Mouse (Mus musculus) 3T3-L1 (cell line): ENCODE measurements around the gene Scgb2b27.
"Not testable (repeated sequence)": the region's sequence is repeated elsewhere in the genome, so short reads cannot be mapped to it uniquely, and the experiment has no call there.

Source experiments
- DNase-seq: peaks from one replicate; pipeline ENCODE4 v3.0.0-alpha.2; 2015; ENCODE audit warnings: low read depth, low spot score

The Scgb2b27 gene

DNA sequence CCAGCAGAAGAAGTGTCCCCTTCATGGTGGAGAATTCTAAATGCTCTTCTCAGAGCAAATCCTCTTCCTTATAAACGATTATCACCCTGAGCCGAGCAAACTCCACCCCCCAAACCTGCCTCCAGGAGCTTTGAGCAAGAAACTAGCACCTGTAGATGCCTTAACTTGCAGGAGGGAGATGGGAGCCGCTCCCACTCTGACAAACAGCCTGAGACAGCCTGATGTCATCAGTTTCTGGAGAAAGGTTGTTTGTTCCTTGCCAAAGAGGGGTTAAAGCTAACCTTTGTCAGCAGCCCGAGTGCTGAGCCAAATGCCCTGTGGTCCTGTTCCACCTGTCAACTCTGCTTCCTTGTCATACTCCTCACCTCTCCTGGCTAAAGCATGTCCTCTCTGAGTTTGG is at the start of gene Scgb2b27:
Gene Scgb2b27 (minus strand): TSS at position 101 of the 400 bp plus-strand sequence.
- DNase-seq: no peak

DNA sequence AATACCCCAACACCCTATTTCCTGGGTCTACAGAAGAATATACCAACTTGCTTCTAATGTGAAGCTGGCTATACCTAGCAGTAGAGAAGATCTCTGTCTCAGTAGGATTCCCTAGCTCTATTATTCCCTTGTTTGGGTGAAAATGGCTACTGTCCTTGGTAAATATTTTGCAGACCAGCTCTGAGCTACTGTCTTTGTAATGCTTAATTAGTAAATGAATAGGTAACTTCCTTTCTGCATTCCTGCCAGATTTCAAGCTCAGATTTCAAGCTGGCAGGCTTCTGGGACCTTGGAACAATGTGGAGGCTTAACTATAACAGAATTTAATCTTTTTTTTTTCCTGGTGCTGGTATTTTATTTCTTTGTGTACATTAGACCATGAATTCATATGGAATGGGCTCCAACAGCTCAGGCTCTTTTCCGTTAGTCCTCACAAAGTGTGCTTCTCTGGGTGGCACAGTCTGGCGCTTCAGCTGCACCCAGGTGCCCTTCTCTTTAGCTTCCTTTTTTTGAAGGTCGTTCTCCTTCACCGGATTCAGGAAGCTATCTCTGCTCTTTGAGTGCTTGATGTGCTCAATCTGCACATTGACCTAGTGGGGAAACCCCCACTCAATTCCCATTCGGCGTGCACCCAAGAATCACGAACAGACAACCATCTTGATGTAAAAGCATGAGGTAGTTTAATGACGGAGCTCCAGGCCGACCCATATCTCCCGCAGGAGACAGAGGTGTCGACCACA is 22.5 kb upstream of the Scgb2b27 start:
- not testable (repeated sequence) for DNase-seq

DNA sequence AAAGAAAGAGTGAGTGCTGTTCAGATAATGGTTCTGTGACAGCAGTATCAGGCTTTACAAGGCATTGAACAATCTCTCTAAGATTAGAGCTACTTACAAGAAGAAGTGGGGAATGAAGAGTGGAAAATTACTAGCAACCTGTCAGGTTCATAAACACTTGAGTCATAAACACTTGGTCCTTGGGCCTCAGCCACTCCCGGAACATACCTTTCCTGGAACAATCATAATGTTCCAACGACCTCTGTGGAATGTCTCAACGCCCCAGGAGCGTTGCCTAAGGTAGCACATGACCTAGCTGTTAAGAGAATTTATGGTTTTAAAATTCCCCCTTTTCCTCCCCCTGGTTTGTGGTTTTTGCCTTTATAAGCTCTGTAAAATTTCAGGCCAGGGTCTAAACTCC is 20.8 kb upstream of the Scgb2b27 start:
- DNase-seq: not testable (repeated sequence)

DNA sequence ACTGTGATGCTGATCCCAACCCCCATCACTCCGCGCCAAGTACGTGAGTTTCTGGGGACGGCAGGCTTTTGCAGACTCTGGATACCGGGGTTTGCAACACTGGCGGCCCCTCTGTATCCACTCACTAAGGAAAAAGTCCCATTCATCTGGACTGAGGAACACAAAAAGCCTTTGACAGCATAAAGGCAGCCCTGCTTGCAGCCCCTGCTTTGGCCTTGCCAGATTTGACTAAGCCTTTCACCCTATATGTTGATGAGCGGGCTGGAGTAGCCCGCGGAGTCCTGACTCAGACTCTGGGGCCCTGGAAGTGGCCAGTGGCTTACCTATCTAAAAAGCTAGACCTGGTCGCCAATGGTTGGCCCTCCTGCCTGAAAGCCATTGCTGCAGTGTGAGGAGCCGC is 16.3 kb upstream of the Scgb2b27 start:
- DNase-seq: no peak

DNA sequence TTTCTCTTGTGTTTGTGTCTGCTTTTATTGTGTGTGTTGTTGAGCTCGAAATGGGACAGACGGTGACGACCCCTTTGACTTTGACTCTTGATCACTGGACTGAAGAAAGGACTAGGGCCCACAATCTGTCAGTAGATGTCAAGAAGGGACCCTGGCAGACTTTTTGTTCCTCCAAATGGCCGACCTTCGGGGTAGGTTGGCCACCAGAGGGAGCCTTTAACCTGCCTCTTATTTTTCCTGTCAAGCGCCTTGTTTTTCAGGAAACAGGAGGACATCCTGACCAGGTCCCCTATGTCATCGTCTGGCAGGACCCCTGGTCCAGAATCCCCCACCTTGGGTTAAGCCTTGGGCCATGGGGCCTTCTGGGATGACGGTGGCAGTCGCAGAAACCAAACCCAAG is 13.5 kb upstream of the Scgb2b27 start:
- DNase-seq: peak; percentile 41

DNA sequence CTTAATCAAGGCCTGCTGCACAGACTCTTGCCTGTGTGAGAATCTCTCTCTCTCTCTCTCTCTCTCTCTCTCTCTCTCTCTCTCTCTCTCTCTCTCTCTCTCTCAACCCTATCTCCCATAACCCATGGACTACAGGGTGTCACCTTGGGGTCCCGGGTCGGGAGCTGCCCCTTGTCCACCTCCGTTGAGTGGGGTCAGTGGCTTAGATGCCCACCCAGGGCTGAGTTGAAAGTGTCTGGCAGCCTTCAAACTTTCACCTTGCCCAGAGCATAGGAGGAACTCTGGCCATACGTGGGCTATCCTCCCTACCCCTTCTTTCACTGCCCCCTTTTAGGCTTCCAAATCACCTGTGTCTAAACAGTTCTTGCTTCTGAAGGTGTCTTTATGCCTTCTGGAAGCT is 11.9 kb upstream of the Scgb2b27 start:
- DNase-seq: no peak

DNA sequence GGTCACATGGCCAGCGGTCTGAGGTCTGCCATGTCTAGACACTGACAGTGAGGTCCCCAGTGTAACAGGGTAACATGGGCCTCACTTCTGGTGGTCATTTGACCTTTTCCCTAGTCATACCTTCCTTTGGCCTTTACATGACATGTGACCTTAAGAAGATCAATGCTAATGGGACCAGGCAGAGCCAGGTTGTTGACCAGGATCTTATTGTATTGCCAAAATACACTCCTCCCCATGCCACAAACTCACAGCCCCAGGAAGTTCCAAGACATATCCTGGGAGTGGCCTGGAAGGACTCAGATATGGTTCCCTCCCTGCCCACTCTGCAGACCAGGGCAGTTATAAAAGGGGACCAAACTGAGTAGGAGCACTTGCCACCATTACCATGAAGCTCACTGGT is 7.4 kb upstream of the Scgb2b27 start, which contains the start of gene Scgb1b27:
Gene Scgb1b27 (plus strand): TSS at position 301 of the 400 bp plus-strand sequence.
- not testable (repeated sequence) for DNase-seq

DNA sequence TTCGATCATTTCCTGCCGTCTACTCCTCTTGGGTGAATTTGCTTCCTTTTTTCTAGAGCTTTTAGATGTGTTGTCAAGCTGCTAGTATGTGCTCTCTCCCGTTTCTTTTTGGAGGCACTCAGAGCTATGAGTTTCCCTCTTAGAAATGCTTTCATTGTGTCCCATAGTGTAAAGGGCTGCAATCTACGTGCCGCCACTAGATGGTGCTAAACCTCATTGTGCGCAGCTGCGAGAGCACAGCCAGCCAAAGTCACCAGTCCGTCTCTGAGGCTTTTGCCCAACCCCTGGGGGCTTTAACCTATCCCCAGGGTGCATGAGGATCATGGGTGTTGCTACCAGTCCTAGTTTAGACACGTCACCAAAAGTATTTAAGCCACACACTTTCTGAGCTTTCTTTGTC is 31.5 kb downstream of the Scgb2b27 start:
- peak; percentile 40 for DNase-seq
